Mouse (Mus musculus) limb, embryonic 14.5 days (tissue): Measurements from ENCODE around the gene Dmd. TPM values are rescaled to one million over a fixed set of nuclear protein-coding genes. Genes with fewer than 3 reads are reported as not detected.

Experiments used
- ATAC-seq: fragments of 200-750 bp; cut with Nextera tagmentation; 2 replicates; pipeline ENCODE4 v1.8.0; 2017; ENCODE audit warnings: low read depth, moderate number of reproducible peaks, moderate TSS enrichment; ENCODE audit not compliant: low FRiP score
- DNase-seq: peaks from one replicate; pipeline ENCODE4 v3.0.0-alpha.2; 2015; ENCODE audit warnings: low spot score
- H3K27ac ChIP-seq: fragments of 300-500 bp; sonication (generic); replicated peaks from 2 replicates; pipeline ENCODE4 v1.5.1; 2014; ENCODE audit warnings: low read depth, mild to moderate bottlenecking, low read length, moderate library complexity, mixed read lengths
- H3K27me3 ChIP-seq: fragments of 300-500 bp; sonication (generic); 2 replicates; pipeline ENCODE4 v1.6.1; 2014; ENCODE audit warnings: low read length, mixed read lengths; ENCODE audit not compliant: control insufficient read depth, insufficient read depth
- H3K36me3 ChIP-seq: fragments of 300-500 bp; sonication (generic); 2 replicates; pipeline ENCODE4 v1.6.1; 2014; ENCODE audit warnings: mild to moderate bottlenecking, low read length, moderate library complexity, mixed read lengths; ENCODE audit not compliant: control insufficient read depth, insufficient read depth
- H3K4me1 ChIP-seq: fragments of 300-500 bp; sonication (generic); 2 replicates; pipeline ENCODE4 v1.6.1; 2014; ENCODE audit warnings: antibody characterized with exemption, low read length, mixed read lengths; ENCODE audit not compliant: control insufficient read depth, insufficient read depth
- H3K4me2 ChIP-seq: fragments of 300-500 bp; sonication (generic); replicated peaks from 2 replicates; pipeline ENCODE4 v1.6.1; 2014; ENCODE audit warnings: low read depth, mild to moderate bottlenecking, low read length, moderate library complexity; ENCODE audit not compliant: severe bottlenecking
- H3K4me3 ChIP-seq: fragments of 300-500 bp; sonication (generic); replicated peaks from 2 replicates; pipeline ENCODE4 v1.5.1; 2014; ENCODE audit warnings: low read length
- H3K9ac ChIP-seq: fragments of 300-500 bp; sonication (generic); 2 replicates; pipeline ENCODE4 v1.6.1; 2014; ENCODE audit warnings: mild to moderate bottlenecking, low read depth, low read length, moderate library complexity; ENCODE audit not compliant: severe bottlenecking
- H3K9me3 ChIP-seq: fragments of 300-500 bp; sonication (generic); 2 replicates; pipeline ENCODE4 v1.6.1; 2016; ENCODE audit warnings: low read length; ENCODE audit not compliant: control insufficient read depth
- POLR2A ChIP-seq: fragments of 200-500 bp; IDR thresholded peaks from 2 replicates; pipeline ENCODE4 v1.8.0; 2012; ENCODE audit warnings: inconsistent platforms, mild to moderate bottlenecking, moderate library complexity, borderline replicate concordance; ENCODE audit not compliant: insufficient read depth, insufficient read length; ENCODE audit errors: extremely low read depth
- WGBS: fragments of 180-500 bp; shearing (Covaris S2); extraction: QIAGEN DNeasy Blood & Tissue Kit; methylation state at CpG from one replicate; pipeline ENCODE4 v1.1.7; 2014; 5-methylcytosine and 5-hydroxymethylcytosine counted together
- polyA plus RNA-seq, 2 experiments: library from polyadenylated mRNA; depleted of rRNA in 1 of 2; stranded (reverse) in 1 of 2; unstranded in 1 of 2; fragments of >200 nt; fragmentation: Nextera tagmentation in 1 of 2; extraction: Ambion mirVana in 1 of 2; gene quantifications; 2 replicates each; pipeline versions ENCODE4 v1.2.1 to v1.2.3; 2012 to 2014

Dmd gene
- polyA plus RNA-seq, 2 experiments = 16.6 to 23.0 TPM

DNA sequence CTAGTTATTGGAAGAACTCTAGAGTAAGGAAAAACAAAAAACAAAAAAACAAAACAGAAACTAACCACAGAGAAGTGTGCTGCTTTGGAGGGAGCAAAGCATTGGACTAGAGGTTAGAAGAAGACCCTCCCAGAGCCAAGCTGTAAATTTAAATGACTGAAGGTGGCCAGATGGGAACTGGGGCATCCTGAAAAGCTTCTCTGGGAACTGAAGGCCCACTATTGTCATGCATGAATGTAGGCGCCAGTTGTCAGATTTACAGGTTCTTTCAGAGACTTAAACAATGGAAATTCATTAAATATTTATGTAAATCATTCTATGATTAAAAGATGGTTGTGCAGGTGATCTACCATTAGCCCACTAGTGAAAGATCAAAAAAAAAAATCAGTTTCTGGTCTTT, 2128.9 kb downstream of the Dmd start:
- ATAC-seq (no peak), DNase-seq (no peak)
- Histone ChIP-seq H3K36me3 (no peaks in the 10 kb centered on the region), H3K27me3 (no peaks in the 10 kb centered on the region), H3K9me3 (no peaks in the 10 kb centered on the region), H3K4me1 (no peaks in the 10 kb centered on the region), H3K9ac (no peak overlapping the region), H3K27ac (no peak overlapping the region), H3K4me3 (no peak overlapping the region), H3K4me2 (no peak overlapping the region)
- no peak for TF ChIP-seq POLR2A
- WGBS = 90% methylated on average over 1 of the region's 1 CpGs

GRCm38 (mm10) chrX:85079174-85079573, 2130.5 kb downstream of the Dmd start:
- Histone ChIP-seq H3K36me3 (no peaks in the 10 kb centered on the region), H3K9me3 (no peaks in the 10 kb centered on the region), H3K9ac (no peak overlapping the region), H3K27me3 (no peaks in the 10 kb centered on the region), H3K4me1 (no peaks in the 10 kb centered on the region), H3K4me3 (no peak overlapping the region), H3K4me2 (no peak overlapping the region), H3K27ac (no peak overlapping the region)
- WGBS = 57% methylated on average over 2 of the region's 2 CpGs
- no peak for ATAC-seq
- no peak for DNase-seq
- no peak for TF ChIP-seq POLR2A

GRCm38 (mm10) chrX:85084237-85085153, 2135.8 kb downstream of the Dmd start:
- Histone ChIP-seq H3K36me3 (no peaks in the 10 kb centered on the region), H3K4me3 (no peak overlapping the region), H3K27me3 (no peaks in the 10 kb centered on the region), H3K4me1 (no peaks in the 10 kb centered on the region), H3K27ac (no peak overlapping the region), H3K4me2 (no peak overlapping the region), H3K9me3 (no peaks in the 10 kb centered on the region), H3K9ac (no peak overlapping the region)
- DNase-seq = peak; percentile 56
- TF ChIP-seq POLR2A = no peak
- peak; percentile 81 for ATAC-seq
- WGBS = 54% methylated on average over 8 of the region's 8 CpGs

DNA sequence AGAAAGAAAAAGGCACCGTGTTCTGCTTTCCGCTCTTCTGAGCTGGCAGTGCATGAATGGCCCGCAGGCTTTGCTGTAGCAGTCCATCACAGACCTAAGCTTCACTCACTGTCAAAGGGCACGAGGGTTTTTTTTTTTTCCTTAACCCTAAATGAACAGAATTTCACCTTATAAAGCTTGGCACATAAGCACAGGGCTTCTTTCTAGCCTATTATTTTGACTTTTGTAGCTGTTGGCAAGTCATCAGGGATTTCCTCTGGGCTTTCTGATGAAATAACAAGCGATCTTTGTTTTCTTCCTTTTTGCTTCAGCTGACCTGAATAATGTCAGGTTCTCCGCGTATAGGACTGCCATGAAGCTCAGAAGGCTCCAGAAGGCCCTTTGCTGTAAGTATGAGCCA, 2140.8 kb downstream of the Dmd start:
- Histone ChIP-seq H3K4me2 (no peak overlapping the region), H3K4me3 (no peak overlapping the region), H3K27ac (no peak overlapping the region), H3K36me3 (no peaks in the 10 kb centered on the region), H3K9me3 (no peaks in the 10 kb centered on the region), H3K9ac (no peak overlapping the region), H3K27me3 (no peaks in the 10 kb centered on the region), H3K4me1 (no peaks in the 10 kb centered on the region)
- DNase-seq = no peak
- no peak for ATAC-seq
- TF ChIP-seq POLR2A = no peak
- WGBS = 72% methylated on average over 7 of the region's 7 CpGs

- no peak for TF ChIP-seq POLR2A
- Histone ChIP-seq H3K9me3 (no peaks in the 10 kb centered on the region), H3K27me3 (no peaks in the 10 kb centered on the region), H3K36me3 (no peaks in the 10 kb centered on the region), H3K9ac (no peak overlapping the region), H3K4me1 (no peaks in the 10 kb centered on the region), H3K4me3 (no peak overlapping the region), H3K27ac (no peak overlapping the region), H3K4me2 (no peak overlapping the region)
- ATAC-seq (no peak), DNase-seq (no peak)
These were observed 2144.7 kb downstream of the Dmd start for GRCm38 (mm10) chrX:85093354-85093753.
